Mouse (Mus musculus) gastrocnemius, postnatal 25 days (tissue): ENCODE measurements around the gene Atpaf1. TPM values are rescaled to one million over a fixed set of nuclear protein-coding genes. Genes with fewer than 3 reads are reported as not detected.

ENCODE experiments used
- DNase-seq: peaks from one replicate; pipeline ENCODE4 v3.0.0; 2022
- total RNA-seq, 2 experiments: library from RNA; stranded (reverse); gene quantifications; 1 replicate in 1 of 2; 2 replicates in 1 of 2; pipeline ENCODE4 v1.2.3; 2021

Atpaf1 gene
- total RNA-seq, 2 experiments from 2014 or later, result 48.9 to 49.3 TPM

- no peak for DNase-seq
Measured at GRCm38 (mm10) chr4:115848083-115848482, 63.5 kb downstream of the Atpaf1 start.

- DNase-seq, result no peak
Measured at GRCm38 (mm10) chr4:115848990-115849677, 64.5 kb downstream of the Atpaf1 start.

GRCm38 (mm10) chr4:115850111-115850510, 65.5 kb downstream of the Atpaf1 start:
- no peak for DNase-seq

- DNase-seq, result no peak
Measured at GRCm38 (mm10) chr4:115850631-115851030, 66.0 kb downstream of the Atpaf1 start.

- DNase-seq, result no peak
Measured at GRCm38 (mm10) chr4:115851569-115851968, 67.0 kb downstream of the Atpaf1 start.

GRCm38 (mm10) chr4:115855100-115855499, 70.5 kb downstream of the Atpaf1 start:
- DNase-seq, result no peak

- DNase-seq, result no peak
Measured at GRCm38 (mm10) chr4:115855609-115856008, 71.0 kb downstream of the Atpaf1 start.

GRCm38 (mm10) chr4:115856282-115856681, 71.7 kb downstream of the Atpaf1 start:
- DNase-seq, result no peak

GRCm38 (mm10) chr4:115857293-115857883, 72.8 kb downstream of the Atpaf1 start:
- no peak for DNase-seq

GRCm38 (mm10) chr4:115863352-115863751, 78.7 kb downstream of the Atpaf1 start:
- no peak for DNase-seq

GRCm38 (mm10) chr4:115863880-115864279, 79.3 kb downstream of the Atpaf1 start:
- no peak for DNase-seq

Other genes starting within 250 kb of the Atpaf1 start
- gene Cyp4a31, start 221.2 kb upstream of the Atpaf1 start, total RNA-seq, result not detected
- gene Cyp4a32, start 183.8 kb upstream of the Atpaf1 start, total RNA-seq, result not detected
- 1 to 10 TPM; 1.9 to 5.3 TPM for gene Cyp4b1, start 137.1 kb upstream of the Atpaf1 start, total RNA-seq
- 10 to 100 TPM; 33.1 to 33.2 TPM for gene Efcab14, start 47.1 kb upstream of the Atpaf1 start, total RNA-seq
- gene Tex38, start 3.8 kb upstream of the Atpaf1 start, total RNA-seq, result 1 to 10 TPM; 1.2 to 1.3 TPM
- gene Mob3c, start 43.3 kb downstream of the Atpaf1 start, total RNA-seq, result 1 to 10 TPM; 2.7 to 3.4 TPM
- 10 to 100 TPM; 21.8 to 22.2 TPM for gene Mknk1, start 54.4 kb downstream of the Atpaf1 start, total RNA-seq
- not detected for gene Kncn, start 99.6 kb downstream of the Atpaf1 start, total RNA-seq
- gene 6430628N08Rik, start 105.9 kb downstream of the Atpaf1 start, total RNA-seq, result not detected
- gene Dmbx1, start 155.1 kb downstream of the Atpaf1 start, total RNA-seq, result not detected
- under 1 TPM; 0.35 to 0.46 TPM for gene Faah, start 233.1 kb downstream of the Atpaf1 start, total RNA-seq